Mouse (Mus musculus) v-Abl transformed pro-B cells (cell line): ENCODE measurements around the gene Heatr6.

Experiments used
- in situ Hi-C, 2 experiments: fragments of 400-800 bp; cut with MboI; formaldehyde crosslinking; loops; one replicate each; pipeline ENCODE4 v1.15.1; 2025; ENCODE audit not compliant: unreplicated experiment in 2 of 2

Gene Heatr6

GRCm38 (mm10) chr11:83746681-83747080 lies 6.8 kb upstream of the Heatr6 start, which contains the start of gene Wfdc21:
Gene Wfdc21 (plus strand): TSS chr11:83746940.
- in situ Hi-C loops = no loop called here

DNA sequence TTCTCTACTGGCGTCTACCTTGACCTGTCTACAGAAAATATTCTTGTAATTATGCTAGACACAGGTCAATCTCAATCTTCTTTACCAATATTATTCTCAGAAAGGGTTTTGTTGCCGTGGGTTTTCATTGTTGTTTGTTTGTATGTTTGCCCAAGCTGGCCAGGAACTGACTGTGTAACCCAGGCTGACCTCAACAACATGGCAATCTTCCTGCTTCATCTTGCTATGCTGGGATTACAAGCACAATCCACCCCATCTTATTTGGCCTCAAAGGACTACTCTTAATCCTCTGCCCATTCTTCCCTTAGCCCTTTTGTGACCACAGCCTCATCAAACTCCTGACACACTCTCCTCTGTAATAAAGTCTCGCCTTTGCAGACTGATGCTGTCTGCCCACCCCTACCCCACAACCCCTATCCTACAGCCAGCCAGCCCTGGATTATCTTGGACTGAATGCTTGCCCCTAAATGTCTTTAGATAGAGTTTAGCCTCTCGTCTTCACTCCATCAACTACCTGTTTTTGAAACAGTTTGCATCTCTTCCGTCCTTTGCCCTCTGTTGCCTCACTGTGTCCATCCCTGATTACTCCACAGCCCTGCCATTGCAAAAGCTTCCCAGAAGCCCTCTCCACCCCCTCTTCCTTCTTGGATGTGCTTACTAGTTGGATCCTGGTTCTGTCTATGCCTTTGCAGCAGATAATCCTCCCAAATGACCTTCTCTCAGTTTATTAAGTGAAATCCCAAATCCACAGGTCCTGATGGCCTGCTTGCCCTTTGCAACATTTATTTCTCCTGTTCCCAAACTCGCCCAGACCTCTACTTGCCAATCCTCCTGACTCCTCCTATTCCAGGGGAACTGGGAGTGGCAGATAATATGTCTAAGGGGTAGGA lies 5.9 kb upstream of the Heatr6 start:
- in situ Hi-C loops = no loop called here

DNA sequence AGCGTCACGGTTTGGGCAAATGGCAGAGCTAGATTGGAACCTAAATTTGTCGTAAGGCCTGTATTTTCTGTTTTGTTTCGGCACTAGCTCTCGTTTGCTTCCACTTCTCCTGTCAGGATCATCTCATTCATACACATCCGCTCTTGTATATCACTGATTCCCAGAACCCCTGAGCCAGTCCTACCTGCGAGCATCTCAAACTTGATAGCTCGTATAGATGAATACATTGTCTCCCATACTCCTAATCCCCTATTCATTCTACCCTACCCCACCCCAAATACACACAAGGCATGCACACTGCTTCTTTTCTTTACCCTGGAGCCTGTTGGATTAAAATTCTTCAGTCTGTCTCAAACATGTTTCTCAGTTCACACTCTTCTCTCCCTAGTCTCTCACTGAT lies 731 bp downstream of the Heatr6 start:
- in situ Hi-C loops = no loop called here

DNA sequence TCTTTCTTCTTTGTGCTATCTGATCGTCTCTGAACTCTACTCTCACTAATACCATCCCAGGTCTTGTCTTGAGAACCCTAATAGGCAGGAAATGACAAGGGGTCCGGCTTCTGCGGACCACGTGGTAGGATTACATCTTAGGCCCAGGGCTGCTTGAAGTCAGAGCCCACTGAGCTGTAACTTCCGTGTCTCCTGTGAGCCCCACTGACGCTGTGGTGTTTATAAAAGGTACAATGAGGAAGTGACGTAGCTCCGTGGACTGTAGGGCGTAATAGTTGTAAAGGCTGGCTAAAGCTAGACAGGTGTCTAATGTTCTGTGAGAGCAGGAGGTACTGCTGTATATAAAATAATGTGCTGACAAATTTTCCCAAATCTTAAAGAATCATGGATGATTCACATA lies 13.8 kb downstream of the Heatr6 start:
- in situ Hi-C loops = no loop called here

DNA sequence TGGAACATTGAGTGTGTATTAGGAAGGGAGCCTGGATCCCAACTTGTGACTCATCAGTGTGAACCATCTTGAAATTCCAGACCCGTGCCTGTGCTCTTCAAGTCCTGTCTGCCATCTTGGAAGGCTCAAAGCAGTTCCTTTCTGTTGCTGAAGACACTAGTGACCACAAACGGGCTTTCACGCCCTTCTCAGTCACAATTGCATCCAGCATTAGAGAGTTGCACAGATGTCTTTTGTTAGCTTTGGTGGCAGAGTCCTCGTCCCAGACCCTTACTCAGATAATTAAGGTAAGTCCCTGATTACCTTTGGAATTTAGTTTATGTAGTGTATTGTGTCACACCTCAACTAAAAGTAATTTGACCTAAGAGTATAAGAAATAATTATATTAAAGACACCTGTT lies 15.5 kb downstream of the Heatr6 start:
- in situ Hi-C loops = no loop called here

DNA sequence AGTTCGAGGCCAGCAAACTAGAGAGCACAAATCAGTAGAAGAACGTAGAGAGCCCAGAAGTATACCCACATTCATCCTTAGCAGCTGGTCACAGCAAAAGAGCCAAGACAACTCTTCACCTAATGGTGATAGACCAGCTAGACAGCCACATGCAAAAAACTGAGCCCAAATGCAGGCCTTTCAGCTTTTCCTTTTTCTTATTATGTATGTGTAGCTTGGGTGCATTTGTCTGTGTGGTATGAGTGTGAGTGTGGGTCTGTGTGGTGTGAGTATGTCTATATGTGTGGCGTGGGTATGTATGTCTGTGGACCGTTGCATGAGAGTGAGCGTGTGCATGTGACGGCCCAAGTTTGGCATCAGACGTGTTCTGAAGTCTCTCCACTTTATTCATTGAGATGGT lies 17.5 kb downstream of the Heatr6 start:
- in situ Hi-C loops = no loop called here

- in situ Hi-C loops = no loop called here
Measured at GRCm38 (mm10) chr11:83772341-83772740, 18.8 kb downstream of the Heatr6 start.

DNA sequence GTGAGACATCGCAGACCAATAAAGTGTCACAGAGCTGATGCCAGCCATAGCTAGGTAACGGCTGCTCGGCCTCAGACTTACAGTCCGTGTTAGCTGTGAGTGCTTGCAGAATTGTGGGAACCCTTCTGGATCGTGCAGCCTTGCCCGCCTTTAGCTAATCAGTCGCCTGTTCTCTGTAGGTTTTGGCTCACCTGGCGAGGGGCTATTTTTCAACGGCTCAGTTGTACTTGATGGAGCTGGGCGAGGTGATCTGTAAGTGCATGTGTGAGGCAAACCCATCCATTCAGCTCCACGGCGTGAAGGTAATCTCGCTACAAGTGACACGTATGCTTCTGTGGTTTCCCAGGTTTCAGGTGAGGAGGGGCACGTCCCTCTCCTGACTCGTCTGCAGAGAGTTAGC lies 20.2 kb downstream of the Heatr6 start:
- in situ Hi-C loops = no loop called here

DNA sequence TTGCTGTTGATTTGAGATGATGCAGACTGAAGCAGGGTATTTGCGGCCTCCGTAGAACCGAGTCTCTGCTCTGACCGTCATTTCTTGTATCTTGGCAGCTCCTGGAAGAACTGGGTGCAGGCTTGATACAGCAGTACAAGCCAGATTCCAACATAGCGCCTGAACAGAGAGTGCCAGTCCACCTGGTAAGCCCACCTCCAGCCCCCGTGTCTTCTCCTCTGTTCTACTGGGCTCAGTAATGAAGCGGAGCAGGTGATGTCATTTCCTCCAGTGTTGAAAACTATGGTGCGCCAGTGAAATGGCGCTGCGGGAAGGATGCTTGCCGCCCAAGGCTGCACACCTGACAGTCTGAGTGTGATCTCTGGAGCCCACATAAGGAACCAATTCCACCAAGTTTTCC lies 20.8 kb downstream of the Heatr6 start:
- in situ Hi-C loops = no loop called here

- in situ Hi-C loops = loop anchor here in 1 of 2 experiments (25.0 kb wide), 1 partner anchor 461 kb away; no protein-coding TSS in a partner anchor
Measured at GRCm38 (mm10) chr11:83776798-83777197, 23.3 kb downstream of the Heatr6 start.

DNA sequence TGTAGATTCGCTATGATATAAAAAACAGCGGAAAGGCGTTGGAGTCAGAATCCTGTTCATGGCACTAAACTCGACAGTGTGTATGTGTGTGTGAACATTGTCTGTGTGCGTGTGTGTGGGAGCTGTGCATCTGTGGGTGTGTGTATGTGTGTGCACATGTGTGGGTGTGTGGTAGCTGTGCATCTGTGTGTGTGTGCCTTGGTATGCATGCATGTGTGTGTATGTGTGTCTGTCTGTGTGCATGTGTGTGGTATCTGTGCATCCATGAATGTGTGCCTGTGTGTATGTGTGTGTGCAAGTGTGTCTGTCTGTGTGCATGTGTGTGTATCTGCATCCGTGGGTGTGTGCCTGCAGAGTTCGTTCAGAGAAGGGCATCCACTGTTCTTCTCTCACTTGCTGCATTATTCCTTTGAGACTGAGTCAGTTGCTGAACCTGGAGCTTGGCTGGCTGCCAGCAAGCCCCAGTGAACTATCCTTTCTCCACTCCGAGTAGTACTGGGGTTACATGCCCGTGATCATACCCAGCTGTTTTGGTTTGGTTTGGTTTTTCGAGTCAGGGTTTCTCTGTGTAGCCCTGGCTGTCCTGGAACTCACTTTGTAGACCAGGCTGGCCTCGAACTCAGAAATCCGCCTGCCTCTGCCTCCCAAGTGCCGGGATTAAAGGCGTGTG lies 30.6 kb downstream of the Heatr6 start:
- in situ Hi-C loops = loop anchor here (10.0 to 25.0 kb wide), 2 partner anchors 453 to 1031 kb away; partner anchors contain the start of gene Mrm1 (in 1 of the 2)

GRCm38 (mm10) chr11:83784661-83785060 lies 31.2 kb downstream of the Heatr6 start:
- in situ Hi-C loops = loop anchor here (5.0 to 25.0 kb wide), 3 partner anchors 453 to 1030 kb away; partner anchors contain the start of gene Mrm1 (in 1 of the 2)

- in situ Hi-C loops = loop anchor here (5.0 to 25.0 kb wide), 3 partner anchors 452 to 1029 kb away; partner anchors contain the start of gene Mrm1 (in 1 of the 2)
Measured at GRCm38 (mm10) chr11:83785366-83785765, 31.9 kb downstream of the Heatr6 start.

- in situ Hi-C loops = loop anchor here (5.0 to 25.0 kb wide), 3 partner anchors 450 to 1028 kb away; partner anchors contain the start of gene Mrm1 (in 1 of the 2)
Measured at GRCm38 (mm10) chr11:83786835-83787234, 33.3 kb downstream of the Heatr6 start.

DNA sequence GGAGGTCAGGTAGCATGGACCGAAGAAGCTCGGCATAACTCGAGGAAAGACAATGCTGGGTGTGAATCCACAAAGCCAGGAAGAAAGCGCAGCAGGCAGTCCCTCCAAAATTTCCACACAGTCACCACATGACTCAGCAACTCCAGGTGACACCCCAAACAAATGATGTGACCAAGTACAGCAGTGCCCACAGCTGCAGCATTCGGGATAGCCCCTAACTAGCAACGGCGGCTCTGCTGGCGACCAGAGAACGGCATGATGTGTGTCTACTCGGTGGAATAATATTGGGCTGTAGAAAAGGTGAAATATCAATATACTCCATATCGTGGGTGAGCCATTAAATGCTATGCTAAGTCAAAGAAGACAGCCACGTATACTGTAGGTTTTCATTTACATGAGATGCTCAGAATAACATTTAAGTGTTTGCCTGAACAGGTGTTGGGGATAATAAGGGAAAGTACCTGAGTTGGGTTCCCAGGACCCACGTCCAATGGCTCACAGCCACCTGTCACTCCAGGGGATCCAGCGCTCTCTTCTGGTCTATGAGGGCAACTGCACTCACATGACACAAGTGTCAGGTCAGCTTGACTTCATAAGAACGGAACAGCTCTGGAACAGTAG lies 34.0 kb downstream of the Heatr6 start:
- in situ Hi-C loops = loop anchor here (5.0 to 25.0 kb wide), 3 partner anchors 450 to 1027 kb away; partner anchors contain the start of gene Mrm1 (in 1 of the 2)

DNA sequence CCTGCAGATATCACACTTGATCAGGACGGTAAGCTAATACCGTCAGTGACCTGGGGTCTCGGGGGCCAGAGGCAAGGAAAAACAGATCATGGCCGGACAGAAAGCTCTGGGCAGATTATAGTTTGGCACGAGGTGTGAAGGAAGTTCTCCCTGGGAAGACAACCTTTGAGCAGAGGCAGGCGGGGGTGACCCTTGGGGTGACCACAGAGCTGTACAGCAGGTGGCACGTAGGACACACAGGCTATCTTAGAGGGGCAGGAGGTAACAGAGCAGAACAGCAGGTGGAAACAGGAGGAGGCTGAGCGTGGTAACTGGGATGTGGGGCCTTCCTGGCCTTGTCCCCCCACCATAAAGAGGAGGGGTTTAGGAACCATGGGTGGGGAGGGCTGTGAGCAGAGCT lies 34.8 kb downstream of the Heatr6 start:
- in situ Hi-C loops = loop anchor here (5.0 to 25.0 kb wide), 3 partner anchors 449 to 1026 kb away; partner anchors contain the start of gene Mrm1 (in 1 of the 2)

GRCm38 (mm10) chr11:83789259-83789658 lies 35.8 kb downstream of the Heatr6 start:
- in situ Hi-C loops = loop anchor here (5.0 to 25.0 kb wide), 3 partner anchors 448 to 1026 kb away; partner anchors contain the start of gene Mrm1 (in 1 of the 2)

- in situ Hi-C loops = loop anchor here in 1 of 2 experiments (25.0 kb wide), 1 partner anchor 446 kb away; no protein-coding TSS in a partner anchor
Measured at GRCm38 (mm10) chr11:83791133-83791532, 37.6 kb downstream of the Heatr6 start.

- in situ Hi-C loops = loop anchor here in 1 of 2 experiments (25.0 kb wide), 1 partner anchor 445 kb away; no protein-coding TSS in a partner anchor
Measured at GRCm38 (mm10) chr11:83792316-83792914, 38.9 kb downstream of the Heatr6 start.

DNA sequence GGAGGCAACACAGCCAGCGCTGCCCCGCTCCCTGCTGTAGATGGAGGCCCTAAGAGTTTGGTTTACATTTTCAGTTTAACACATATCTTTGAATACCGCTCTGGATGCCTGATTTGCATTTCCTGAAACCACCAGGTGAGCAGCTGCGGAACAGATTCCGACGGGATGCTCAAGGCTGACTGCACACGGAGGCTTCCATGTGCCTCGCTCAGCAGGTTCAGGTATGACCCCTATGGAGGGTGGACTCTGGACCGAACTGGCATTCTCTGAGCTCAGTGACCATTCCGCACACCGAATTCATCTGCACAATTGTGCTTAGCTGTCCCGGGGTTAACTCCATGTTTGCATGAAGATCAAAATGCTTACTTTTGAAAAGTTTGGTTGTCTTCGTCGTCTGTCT lies 39.8 kb downstream of the Heatr6 start:
- in situ Hi-C loops = loop anchor here in 1 of 2 experiments (25.0 kb wide), 1 partner anchor 444 kb away; no protein-coding TSS in a partner anchor
